Mouse (Mus musculus): ENCODE results near the gene Sema4d. TPM values are rescaled to one million over a fixed set of nuclear protein-coding genes. Genes with fewer than 3 reads are reported as not detected.
A peak's percentile ranks its signal among the peaks of the same experiment; 100 is the strongest.

The Sema4d gene
- polyA plus RNA-seq, 1 experiment from 2014 or later = 17.3 TPM

DNA sequence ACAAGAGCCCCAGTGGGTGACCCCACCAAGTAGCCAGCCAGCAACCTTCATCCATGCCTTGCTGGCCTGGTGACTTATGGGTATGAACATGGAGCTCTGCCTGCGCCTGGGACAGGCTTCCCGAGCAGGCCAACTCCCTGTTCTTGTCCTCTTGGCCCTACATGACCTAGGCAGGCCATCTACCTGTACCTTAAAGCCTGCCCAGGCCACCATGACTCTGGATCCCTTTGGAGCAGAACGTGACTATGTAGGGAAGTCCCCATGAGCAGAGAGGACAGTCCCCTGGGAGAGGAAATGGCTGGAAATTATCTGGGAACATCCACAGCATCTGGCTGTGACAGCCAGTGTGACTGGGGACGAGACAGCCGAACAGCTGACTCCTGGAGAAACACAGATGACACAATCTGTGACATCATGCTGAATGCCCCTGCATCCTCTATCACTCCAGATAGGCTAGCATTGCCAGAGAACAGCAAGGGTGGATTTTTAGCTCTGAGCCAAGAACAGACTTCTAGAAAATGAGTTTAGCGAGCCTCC, 15.7 kb downstream of the Sema4d start:
- H3K36me3 ChIP-seq = no peaks in the 10 kb centered on the region
- H3K4me1 ChIP-seq (replicated peaks) = peaks cover 48% of the 10 kb centered on the region
- no peaks in the 10 kb centered on the region for H3K27me3 ChIP-seq (replicated peaks)
- peak overlapping the region; percentile 39 for H3K4me2 ChIP-seq
- ATAC-seq (ENCODE audit: insufficient number of reproducible peaks, low FRiP score) = peak; percentile 44; the same call in 1 of the 2 replicates
- H3K27ac ChIP-seq (ENCODE audit: poor library complexity, severe bottlenecking) = peak overlapping the region; percentile 90
- H3K9ac ChIP-seq = peak overlapping the region; percentile 63
- 50% methylated on average over 6 of the region's 6 CpGs for WGBS
- H3K4me3 ChIP-seq = no peak overlapping the region
- H3K9me3 ChIP-seq (replicated peaks) = no peaks in the 10 kb centered on the region

DNA sequence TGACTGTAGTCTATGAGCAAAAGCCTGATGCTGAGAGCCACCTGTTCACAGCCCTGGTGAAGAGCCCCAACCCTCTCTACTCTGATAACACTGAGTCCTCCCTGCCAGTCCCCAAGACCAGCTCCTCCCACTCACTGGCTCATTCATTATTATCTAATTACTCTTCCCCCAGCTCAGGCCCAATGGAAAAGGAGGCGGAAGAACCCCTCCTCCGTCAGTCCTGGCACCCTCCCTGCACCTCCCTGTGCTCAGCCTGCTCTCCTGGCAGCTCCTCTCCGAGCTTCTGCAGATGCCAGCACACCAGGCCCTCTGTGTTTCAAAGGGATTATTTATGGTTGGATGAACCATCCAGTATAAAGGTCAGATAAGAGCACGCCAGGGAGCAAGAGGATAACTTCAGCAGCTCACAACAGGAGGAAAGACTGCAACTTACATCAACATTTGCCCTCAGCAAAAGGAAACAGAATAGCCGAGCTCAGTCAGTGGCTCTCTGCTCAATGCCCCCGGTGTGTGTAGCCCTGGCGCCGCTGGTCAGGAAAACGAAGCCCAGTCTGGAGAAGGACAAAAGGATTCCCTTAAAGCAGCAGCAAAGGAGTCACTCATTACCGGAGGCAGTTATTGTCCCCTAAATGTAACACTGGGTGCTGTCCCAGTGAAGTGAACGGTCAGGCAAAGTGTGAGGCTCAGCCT, 16.4 kb downstream of the Sema4d start:
- Histone ChIP-seq H3K4me1 (replicated peaks) (peaks cover 48% of the 10 kb centered on the region), H3K4me3 (no peak overlapping the region), H3K36me3 (no peaks in the 10 kb centered on the region), H3K9ac (peak overlapping the region; percentile 63), H3K9me3 (replicated peaks) (no peaks in the 10 kb centered on the region), H3K4me2 (peak overlapping the region; percentile 39), H3K27me3 (replicated peaks) (no peaks in the 10 kb centered on the region), H3K27ac (ENCODE audit: poor library complexity, severe bottlenecking) (peak overlapping the region; percentile 90)
- WGBS = 25% methylated on average over 11 of the region's 11 CpGs
- ATAC-seq (ENCODE audit: insufficient number of reproducible peaks, low FRiP score) = peak; percentile 74

DNA sequence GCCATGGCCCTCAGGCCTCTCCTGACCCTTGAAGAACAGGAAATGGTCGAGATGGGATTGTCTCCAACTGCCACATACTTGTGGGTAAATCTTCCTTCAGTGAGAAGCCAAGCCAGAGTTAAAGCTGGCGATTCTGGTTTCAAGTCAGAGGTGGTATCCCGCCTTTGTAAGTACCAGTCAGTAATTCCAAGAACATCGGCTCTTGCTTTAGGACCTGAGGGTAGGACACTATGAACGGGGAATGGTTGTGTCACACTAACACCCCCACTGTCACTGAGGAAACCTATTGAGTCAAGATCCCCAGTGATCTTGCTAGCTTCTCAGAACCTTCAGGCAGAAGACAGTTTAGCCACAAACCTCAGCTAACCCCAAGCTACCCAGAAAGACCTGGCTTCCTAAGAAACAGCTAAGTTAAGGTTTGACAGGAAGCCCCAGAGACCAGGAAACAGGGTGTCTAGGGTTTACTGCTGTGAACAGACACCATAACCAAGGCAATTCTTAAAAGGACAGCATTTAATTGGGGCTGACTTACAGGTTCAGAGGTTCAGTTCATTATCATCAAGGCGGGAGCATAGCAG, 17.3 kb downstream of the Sema4d start:
- 85% methylated on average over 6 of the region's 6 CpGs for WGBS
- H3K27ac ChIP-seq (ENCODE audit: poor library complexity, severe bottlenecking) = peak overlapping the region; percentile 90

DNA sequence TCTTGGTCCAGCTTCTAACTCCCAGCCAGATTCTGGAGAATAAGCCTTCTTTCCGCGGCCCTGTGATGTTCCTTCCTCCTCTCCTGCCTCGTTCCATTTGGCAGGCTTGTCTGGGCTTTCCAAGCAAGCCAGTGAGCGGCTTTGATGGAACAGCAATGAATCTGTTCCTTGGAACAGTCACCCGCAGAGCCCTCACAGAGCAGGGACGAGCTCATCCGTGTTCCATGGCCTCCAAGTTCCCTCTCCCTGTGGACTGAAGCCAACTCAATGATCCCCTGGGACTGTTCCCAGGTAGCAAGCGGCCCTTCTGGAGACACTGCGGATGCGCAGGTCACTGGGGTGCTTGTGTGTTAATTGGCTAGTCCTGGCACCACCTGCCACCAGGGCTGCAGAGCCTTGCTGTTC, 21.7 kb downstream of the Sema4d start:
- 85% methylated on average over 10 of the region's 10 CpGs for WGBS
- Histone ChIP-seq H3K9ac (no peak overlapping the region), H3K27ac (ENCODE audit: poor library complexity, severe bottlenecking) (no peak overlapping the region), H3K4me1 (replicated peaks) (peaks cover 34% of the 10 kb centered on the region), H3K4me2 (no peak overlapping the region), H3K9me3 (replicated peaks) (0 out of 2 replicates have a peak, but pooled peaks cover 4% of the 10 kb centered on the region), H3K4me3 (no peak overlapping the region), H3K27me3 (replicated peaks) (no peaks in the 10 kb centered on the region), H3K36me3 (0 out of 2 replicates have a peak, but pooled peaks cover 3% of the 10 kb centered on the region)
- ATAC-seq (ENCODE audit: insufficient number of reproducible peaks, low FRiP score) = no peak

More for the DNA sequence above, 17.3 kb downstream of the Sema4d start:
- Histone ChIP-seq H3K9me3 (replicated peaks) (0 out of 2 replicates have a peak, but pooled peaks cover 4% of the 10 kb centered on the region), H3K4me3 (no peak overlapping the region), H3K27me3 (replicated peaks) (no peaks in the 10 kb centered on the region), H3K9ac (no peak overlapping the region; the same call in 1 of the 2 replicates), H3K4me1 (replicated peaks) (peaks cover 48% of the 10 kb centered on the region), H3K4me2 (no peak overlapping the region), H3K36me3 (0 out of 2 replicates have a peak, but pooled peaks cover 3% of the 10 kb centered on the region)
- no peak for ATAC-seq (ENCODE audit: insufficient number of reproducible peaks, low FRiP score)

DNA sequence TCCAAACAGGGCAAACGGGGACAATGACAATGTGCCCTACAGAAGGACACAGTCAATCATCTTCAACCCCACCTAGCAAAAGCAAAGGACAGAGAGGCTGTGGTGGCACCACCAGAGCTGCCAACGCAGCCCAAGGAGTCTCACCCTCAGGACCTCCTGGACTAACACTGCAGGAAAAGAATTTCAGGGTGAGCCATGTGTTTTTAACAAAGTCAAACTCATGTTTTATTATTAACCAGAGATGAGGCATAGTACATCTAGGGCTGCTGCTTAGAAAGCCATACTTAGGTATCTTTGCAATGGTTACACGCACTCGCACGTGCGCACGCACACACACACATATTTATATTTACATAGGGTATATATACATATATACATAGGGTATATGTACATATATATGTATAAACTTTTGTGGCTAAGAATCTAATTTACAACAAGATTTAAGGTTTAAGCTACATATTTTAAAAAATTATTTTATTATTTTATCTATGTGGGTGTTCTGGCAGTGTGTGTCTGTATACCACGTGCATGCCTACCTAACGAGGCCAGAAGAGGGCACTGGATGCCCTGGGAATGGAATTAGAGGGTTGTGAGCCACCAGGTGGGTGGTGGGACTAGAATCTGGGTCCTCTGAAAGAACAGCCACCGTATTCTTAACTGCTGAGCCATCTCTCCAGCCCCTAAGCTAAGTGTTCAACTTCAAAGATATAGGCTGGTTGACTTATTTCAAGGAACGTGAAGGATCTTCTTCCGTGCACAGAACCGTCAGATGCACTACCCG, 22.7 kb downstream of the Sema4d start:
- 0 out of 2 replicates have a peak, but pooled peaks cover 4% of the 10 kb centered on the region for H3K9me3 ChIP-seq (replicated peaks)
- no peak overlapping the region for H3K27ac ChIP-seq (ENCODE audit: poor library complexity, severe bottlenecking)
- WGBS = 89% methylated on average over 14 of the region's 14 CpGs
- H3K4me1 ChIP-seq (replicated peaks) = peaks cover 25% of the 10 kb centered on the region
- H3K4me2 ChIP-seq = no peak overlapping the region
- H3K9ac ChIP-seq = no peak overlapping the region
- 0 out of 2 replicates have a peak, but pooled peaks cover 3% of the 10 kb centered on the region for H3K36me3 ChIP-seq
- no peak overlapping the region for H3K4me3 ChIP-seq
- no peak for ATAC-seq (ENCODE audit: insufficient number of reproducible peaks, low FRiP score)
- H3K27me3 ChIP-seq (replicated peaks) = no peaks in the 10 kb centered on the region

DNA sequence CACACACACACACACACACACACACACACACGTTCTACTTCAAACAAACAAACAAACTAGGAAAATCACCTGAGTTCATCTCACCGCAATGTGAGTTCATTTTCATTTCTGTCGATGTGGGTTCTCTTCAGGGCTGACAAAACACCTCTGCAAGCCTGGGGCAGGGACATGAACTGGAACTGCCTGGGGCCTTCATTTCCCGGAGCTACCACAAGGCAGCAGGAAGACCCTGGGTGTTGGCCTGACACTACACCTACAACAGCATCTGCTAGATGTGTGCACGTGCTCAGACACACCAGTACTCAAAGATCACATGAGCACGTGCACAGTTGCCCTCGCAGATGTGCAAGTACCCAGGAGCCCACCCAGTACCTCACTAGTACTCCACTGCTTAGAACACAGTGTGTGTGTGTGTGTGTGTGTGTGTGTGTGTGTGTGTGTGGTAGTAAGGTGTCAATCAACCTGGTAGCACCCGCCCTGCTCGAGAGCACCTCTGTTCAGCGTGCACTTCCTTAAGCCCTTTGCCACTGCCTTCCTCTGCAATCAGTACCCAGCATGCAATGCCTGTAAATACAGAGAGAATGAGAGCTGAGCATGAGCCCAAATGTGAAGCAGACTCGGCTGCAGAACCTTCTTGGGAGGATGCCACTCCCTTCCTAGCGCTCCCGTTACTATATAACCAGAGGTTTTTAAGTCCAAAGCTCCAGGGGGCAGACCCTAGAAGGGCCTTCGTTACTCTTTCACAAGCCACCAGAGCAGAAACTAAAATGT, 25.4 kb downstream of the Sema4d start:
- H3K4me1 ChIP-seq (replicated peaks) = peaks cover 23% of the 10 kb centered on the region
- no peak for ATAC-seq (ENCODE audit: insufficient number of reproducible peaks, low FRiP score)
- H3K9ac ChIP-seq = no peak overlapping the region
- 0 out of 2 replicates have a peak, but pooled peaks cover 4% of the 10 kb centered on the region for H3K9me3 ChIP-seq (replicated peaks)
- no peak overlapping the region for H3K4me2 ChIP-seq
- H3K27me3 ChIP-seq (replicated peaks) = no peaks in the 10 kb centered on the region
- 71% methylated on average over 14 of the region's 14 CpGs for WGBS
- 0 out of 2 replicates have a peak, but pooled peaks cover 3% of the 10 kb centered on the region for H3K36me3 ChIP-seq
- H3K4me3 ChIP-seq = no peak overlapping the region
- H3K27ac ChIP-seq (ENCODE audit: poor library complexity, severe bottlenecking) = no peak overlapping the region

DNA sequence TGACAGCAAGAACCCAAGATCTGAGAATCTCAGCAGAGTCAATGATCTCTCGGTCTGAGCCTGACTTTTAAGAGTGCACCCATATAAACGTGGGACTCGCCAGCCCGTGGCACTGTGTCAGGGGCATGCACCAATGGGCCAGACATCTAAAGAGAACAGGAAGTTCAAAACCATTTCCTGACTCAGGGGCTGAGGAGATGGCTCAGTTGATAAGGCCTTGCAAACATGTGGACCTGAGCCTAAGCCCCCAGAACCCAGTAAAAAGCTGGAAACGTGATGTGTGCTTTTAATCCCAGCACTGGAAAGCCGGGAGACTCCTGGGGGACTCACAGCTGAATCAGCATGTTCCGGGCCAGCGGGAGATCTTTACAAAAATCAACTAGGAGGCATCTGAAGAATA, 26.0 kb downstream of the Sema4d start:
- H3K9ac ChIP-seq = no peak overlapping the region
- H3K27ac ChIP-seq (ENCODE audit: poor library complexity, severe bottlenecking) = no peak overlapping the region
- H3K4me1 ChIP-seq (replicated peaks) = peaks cover 26% of the 10 kb centered on the region
- 0 out of 2 replicates have a peak, but pooled peaks cover 3% of the 10 kb centered on the region for H3K36me3 ChIP-seq
- H3K27me3 ChIP-seq (replicated peaks) = no peaks in the 10 kb centered on the region
- H3K4me2 ChIP-seq = no peak overlapping the region
- ATAC-seq (ENCODE audit: insufficient number of reproducible peaks, low FRiP score) = no peak
- no peak overlapping the region for H3K4me3 ChIP-seq
- WGBS = 66% methylated on average over 8 of the region's 8 CpGs
- H3K9me3 ChIP-seq (replicated peaks) = 0 out of 2 replicates have a peak, but pooled peaks cover 4% of the 10 kb centered on the region

DNA sequence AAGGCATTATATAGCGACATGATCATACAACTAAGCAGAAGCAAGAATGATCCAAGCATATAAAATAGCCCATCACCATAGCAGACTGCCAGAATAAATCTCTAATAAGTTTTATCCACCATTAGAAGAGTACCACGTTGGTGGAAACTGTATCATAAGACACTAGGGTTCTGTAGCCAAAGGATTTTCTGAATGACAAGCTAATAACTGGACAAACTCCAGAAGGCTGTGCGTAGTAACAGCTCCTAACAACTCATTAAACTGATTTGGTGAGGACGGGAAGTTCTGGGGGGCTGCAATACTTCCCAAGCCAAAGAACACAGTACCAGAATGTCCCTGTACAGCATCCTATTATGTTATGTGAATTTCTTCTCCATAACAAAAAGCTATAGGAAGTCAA, 26.8 kb downstream of the Sema4d start:
- H3K9me3 ChIP-seq (replicated peaks) = 0 out of 2 replicates have a peak, but pooled peaks cover under 1% of the 10 kb centered on the region
- no peak for ATAC-seq (ENCODE audit: insufficient number of reproducible peaks, low FRiP score)
- no peak overlapping the region for H3K4me2 ChIP-seq
- H3K36me3 ChIP-seq = no peaks in the 10 kb centered on the region
- H3K27me3 ChIP-seq (replicated peaks) = no peaks in the 10 kb centered on the region
- peaks cover 34% of the 10 kb centered on the region for H3K4me1 ChIP-seq (replicated peaks)
- no peak overlapping the region for H3K27ac ChIP-seq (ENCODE audit: poor library complexity, severe bottlenecking)
- H3K9ac ChIP-seq = no peak overlapping the region
- 80% methylated on average over 4 of the region's 4 CpGs for WGBS
- no peak overlapping the region for H3K4me3 ChIP-seq

DNA sequence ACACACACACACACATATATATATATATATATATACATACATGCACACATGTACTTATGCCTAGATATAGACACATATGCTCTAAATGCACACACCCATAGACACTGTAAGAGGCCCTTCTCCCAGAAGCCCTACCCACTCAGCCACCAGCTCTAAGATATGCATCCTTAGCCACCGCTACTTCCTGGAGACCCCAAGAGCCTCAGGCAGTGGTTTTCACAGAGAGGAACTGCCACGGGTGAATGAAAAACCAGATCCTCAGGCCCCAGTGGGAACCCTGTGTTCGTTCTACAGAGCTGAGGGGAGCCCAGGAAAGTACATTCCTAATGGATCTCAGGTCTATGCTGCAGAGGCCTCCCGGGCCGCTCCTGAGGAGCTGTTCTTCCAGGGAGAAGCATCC, 28.2 kb downstream of the Sema4d start:
- 74% methylated on average over 5 of the region's 5 CpGs for WGBS
- H3K9ac ChIP-seq = no peak overlapping the region
- H3K4me1 ChIP-seq (replicated peaks) = peaks cover 47% of the 10 kb centered on the region
- H3K4me2 ChIP-seq = no peak overlapping the region
- no peak overlapping the region for H3K4me3 ChIP-seq
- H3K27me3 ChIP-seq (replicated peaks) = no peaks in the 10 kb centered on the region
- H3K27ac ChIP-seq (ENCODE audit: poor library complexity, severe bottlenecking) = no peak overlapping the region
- ATAC-seq (ENCODE audit: insufficient number of reproducible peaks, low FRiP score) = no peak
- no peaks in the 10 kb centered on the region for H3K9me3 ChIP-seq (replicated peaks)
- H3K36me3 ChIP-seq = no peaks in the 10 kb centered on the region

DNA sequence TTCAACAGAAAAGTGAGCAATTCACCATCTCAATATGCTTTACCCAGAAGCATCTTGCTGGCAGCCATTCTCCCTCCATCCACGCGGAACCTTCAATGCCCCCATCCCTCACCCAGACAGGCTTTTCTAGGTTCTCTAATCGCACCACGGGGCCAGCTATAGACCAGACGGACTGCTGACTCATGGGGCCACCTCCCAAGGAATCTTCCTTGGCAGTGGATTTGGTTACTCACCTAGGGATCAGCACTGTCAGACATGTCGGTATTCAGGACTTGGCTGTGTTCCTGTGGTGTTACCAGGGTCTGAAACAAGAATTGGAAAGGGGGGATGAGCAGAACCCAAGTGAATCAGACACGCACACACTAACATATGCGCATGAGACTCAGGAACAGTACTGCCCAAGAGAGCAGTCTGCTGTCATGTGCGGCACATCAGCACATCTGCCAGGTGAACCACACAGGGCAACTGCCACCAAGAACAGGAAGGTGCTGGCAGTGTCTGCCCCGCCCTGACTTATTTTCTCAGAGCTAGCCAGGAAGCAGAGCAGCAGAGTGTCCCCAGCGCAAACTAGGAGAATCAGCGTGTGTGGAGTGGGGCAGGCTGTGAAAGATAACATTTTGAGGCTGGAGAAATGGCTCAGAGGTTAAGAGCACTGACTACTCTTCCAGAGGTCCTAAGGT, 30.4 kb downstream of the Sema4d start:
- Histone ChIP-seq H3K4me2 (no peak overlapping the region), H3K4me3 (no peak overlapping the region), H3K27me3 (replicated peaks) (no peaks in the 10 kb centered on the region), H3K27ac (ENCODE audit: poor library complexity, severe bottlenecking) (no peak overlapping the region), H3K9me3 (replicated peaks) (no peaks in the 10 kb centered on the region), H3K9ac (no peak overlapping the region), H3K36me3 (no peaks in the 10 kb centered on the region), H3K4me1 (replicated peaks) (peaks cover 49% of the 10 kb centered on the region)
- no peak for ATAC-seq (ENCODE audit: insufficient number of reproducible peaks, low FRiP score)
- WGBS = 79% methylated on average over 12 of the region's 12 CpGs

All from heart, embryonic 12.5 days (tissue).